Mouse (Mus musculus): ENCODE data around the gene H2-Eb1. TPM values are rescaled to one million over a fixed set of nuclear protein-coding genes. Genes with fewer than 3 reads are reported as not detected.

Gene H2-Eb1
- polyA plus RNA-seq, 1 experiment, result not detected

- TF ChIP-seq CTCF (IDR thresholded peaks at IDR 0.05; ENCODE audit: borderline replicate concordance, insufficient read depth, low read length) (no peak), POLR2A (IDR thresholded peaks at IDR 0.05; ENCODE audit: low read depth, low read length) (no peak)
These were observed 35.1 kb downstream of the H2-Eb1 start for GRCm38 (mm10) chr17:34340619-34341402.

GRCm38 (mm10) chr17:34344882-34345281 lies 39.2 kb downstream of the H2-Eb1 start:
- no peaks in the 10 kb centered on the region for H3K4me1 ChIP-seq (ENCODE audit: control insufficient read depth, insufficient read depth, low read length)
- TF ChIP-seq POLR2A (IDR thresholded peaks at IDR 0.05; ENCODE audit: low read depth, low read length), result no peak
- TF ChIP-seq CTCF (IDR thresholded peaks at IDR 0.05; ENCODE audit: borderline replicate concordance, insufficient read depth, low read length), result no peak
- no peak overlapping the region for H3K4me3 ChIP-seq (ENCODE audit: insufficient read depth, low read length)
- no peak overlapping the region for H3K27ac ChIP-seq (ENCODE audit: insufficient read depth, low read length)

More at GRCm38 (mm10) chr17:34340619-34341402, 35.1 kb downstream of the H2-Eb1 start:
- Histone ChIP-seq H3K4me1 (ENCODE audit: control insufficient read depth, insufficient read depth, low read length) (no peaks in the 10 kb centered on the region), H3K4me3 (ENCODE audit: insufficient read depth, low read length) (no peak overlapping the region), H3K27ac (ENCODE audit: insufficient read depth, low read length) (no peak overlapping the region)

GRCm38 (mm10) chr17:34345486-34345885 lies 39.8 kb downstream of the H2-Eb1 start:
- no peak overlapping the region for H3K27ac ChIP-seq (ENCODE audit: insufficient read depth, low read length)
- no peak overlapping the region for H3K4me3 ChIP-seq (ENCODE audit: insufficient read depth, low read length)
- H3K4me1 ChIP-seq (ENCODE audit: control insufficient read depth, insufficient read depth, low read length), result no peaks in the 10 kb centered on the region
- TF ChIP-seq POLR2A (IDR thresholded peaks at IDR 0.05; ENCODE audit: low read depth, low read length) (no peak), CTCF (IDR thresholded peaks at IDR 0.05; ENCODE audit: borderline replicate concordance, insufficient read depth, low read length) (no peak)

GRCm38 (mm10) chr17:34346041-34346440 lies 40.4 kb downstream of the H2-Eb1 start:
- no peaks in the 10 kb centered on the region for H3K4me1 ChIP-seq (ENCODE audit: control insufficient read depth, insufficient read depth, low read length)
- no peak for TF ChIP-seq POLR2A (IDR thresholded peaks at IDR 0.05; ENCODE audit: low read depth, low read length)
- no peak for TF ChIP-seq CTCF (IDR thresholded peaks at IDR 0.05; ENCODE audit: borderline replicate concordance, insufficient read depth, low read length)
- H3K4me3 ChIP-seq (ENCODE audit: insufficient read depth, low read length), result no peak overlapping the region
- H3K27ac ChIP-seq (ENCODE audit: insufficient read depth, low read length), result no peak overlapping the region

- no peak overlapping the region for H3K27ac ChIP-seq (ENCODE audit: insufficient read depth, low read length)
- H3K4me1 ChIP-seq (ENCODE audit: control insufficient read depth, insufficient read depth, low read length), result no peaks in the 10 kb centered on the region
- no peak overlapping the region for H3K4me3 ChIP-seq (ENCODE audit: insufficient read depth, low read length)
- TF ChIP-seq CTCF (IDR thresholded peaks at IDR 0.05; ENCODE audit: borderline replicate concordance, insufficient read depth, low read length) (no peak), POLR2A (IDR thresholded peaks at IDR 0.05; ENCODE audit: low read depth, low read length) (no peak)
These were observed 42.1 kb downstream of the H2-Eb1 start for GRCm38 (mm10) chr17:34347606-34348308.

GRCm38 (mm10) chr17:34349429-34349828 lies 43.8 kb downstream of the H2-Eb1 start:
- TF ChIP-seq CTCF (IDR thresholded peaks at IDR 0.05; ENCODE audit: borderline replicate concordance, insufficient read depth, low read length) (peak; percentile 40; the same call in 1 of the 2 replicates), POLR2A (IDR thresholded peaks at IDR 0.05; ENCODE audit: low read depth, low read length) (no peak)
- H3K4me3 ChIP-seq (ENCODE audit: insufficient read depth, low read length), result no peak overlapping the region
- H3K27ac ChIP-seq (ENCODE audit: insufficient read depth, low read length), result no peak overlapping the region
- no peaks in the 10 kb centered on the region for H3K4me1 ChIP-seq (ENCODE audit: control insufficient read depth, insufficient read depth, low read length)

- TF ChIP-seq CTCF (IDR thresholded peaks at IDR 0.05; ENCODE audit: borderline replicate concordance, insufficient read depth, low read length) (no peak), POLR2A (IDR thresholded peaks at IDR 0.05; ENCODE audit: low read depth, low read length) (no peak)
- no peaks in the 10 kb centered on the region for H3K4me1 ChIP-seq (ENCODE audit: control insufficient read depth, insufficient read depth, low read length)
- no peak within 1 kb of the TSS for H3K27ac ChIP-seq (ENCODE audit: insufficient read depth, low read length)
- no peak within 1 kb of the TSS for H3K4me3 ChIP-seq (ENCODE audit: insufficient read depth, low read length)
These were observed 48.9 kb downstream of the H2-Eb1 start, which contains the start of gene Btnl2 for GRCm38 (mm10) chr17:34354539-34354938. TSS of gene Btnl2 (plus strand) at chr17:34354822.

GRCm38 (mm10) chr17:34354940-34355339 lies 49.3 kb downstream of the H2-Eb1 start:
- Histone ChIP-seq H3K4me1 (ENCODE audit: control insufficient read depth, insufficient read depth, low read length) (no peaks in the 10 kb centered on the region), H3K4me3 (ENCODE audit: insufficient read depth, low read length) (no peak overlapping the region), H3K27ac (ENCODE audit: insufficient read depth, low read length) (no peak overlapping the region)
- TF ChIP-seq CTCF (IDR thresholded peaks at IDR 0.05; ENCODE audit: borderline replicate concordance, insufficient read depth, low read length), result no peak
- no peak for TF ChIP-seq POLR2A (IDR thresholded peaks at IDR 0.05; ENCODE audit: low read depth, low read length)

- Histone ChIP-seq H3K27ac (ENCODE audit: insufficient read depth, low read length) (no peak overlapping the region), H3K4me3 (ENCODE audit: insufficient read depth, low read length) (no peak overlapping the region), H3K4me1 (ENCODE audit: control insufficient read depth, insufficient read depth, low read length) (no peaks in the 10 kb centered on the region)
- TF ChIP-seq POLR2A (IDR thresholded peaks at IDR 0.05; ENCODE audit: low read depth, low read length), result no peak
These were observed 57.4 kb downstream of the H2-Eb1 start for GRCm38 (mm10) chr17:34362954-34363546.

All from embryonic fibroblast, embryonic 13.5 days (primary cell).